Mouse (Mus musculus) thymus, postnatal 4 days (tissue): ENCODE data around the gene Map3k12.
A peak's percentile ranks its signal among the peaks of the same experiment; 100 is the strongest.

Experiments
- DNase-seq: peaks from one replicate; pipeline ENCODE4 v3.0.0; 2021

Gene Map3k12

DNA sequence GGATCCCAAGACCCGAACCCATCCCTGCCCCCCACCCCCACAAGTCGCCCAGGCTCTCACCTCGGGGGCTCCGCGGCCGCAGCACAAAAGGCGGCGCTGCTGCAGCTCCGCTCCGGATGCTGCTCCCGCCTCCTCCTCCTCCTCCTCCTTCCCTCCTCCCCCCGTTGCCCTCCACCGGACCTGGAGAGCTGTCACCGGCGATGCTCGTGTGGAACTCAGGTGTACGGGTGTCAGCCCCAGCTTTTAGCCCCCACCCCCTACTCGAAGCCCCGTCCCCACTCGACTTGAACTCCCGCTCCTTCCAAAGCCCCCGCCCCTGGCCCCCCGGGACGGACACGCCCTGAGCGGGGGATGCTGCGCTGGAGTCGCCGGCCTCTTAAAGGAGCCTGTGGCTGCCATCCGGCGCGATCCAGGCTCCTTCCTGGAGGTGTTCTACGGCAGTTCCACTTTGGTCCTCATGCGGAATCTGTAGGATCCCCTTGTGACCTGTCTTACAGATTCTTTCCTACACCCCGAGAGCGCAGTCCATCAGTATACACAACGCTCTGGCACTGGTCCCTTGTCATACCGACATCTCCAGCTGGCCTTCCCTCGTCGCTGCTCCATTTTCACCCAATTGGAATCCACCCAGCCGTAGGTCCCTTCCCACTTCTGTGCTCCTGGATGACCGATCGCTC, at the start of gene Map3k12:
Map3k12 (minus strand) TSS at position 337 of the 677 bp plus-strand sequence.
- DNase-seq: peak; percentile 77

GRCm38 (mm10) chr15:102563681-102564080, 46.8 kb upstream of the Map3k12 start:
- no peak for DNase-seq

GRCm38 (mm10) chr15:102563061-102563460, 46.2 kb upstream of the Map3k12 start:
- no peak for DNase-seq

DNA sequence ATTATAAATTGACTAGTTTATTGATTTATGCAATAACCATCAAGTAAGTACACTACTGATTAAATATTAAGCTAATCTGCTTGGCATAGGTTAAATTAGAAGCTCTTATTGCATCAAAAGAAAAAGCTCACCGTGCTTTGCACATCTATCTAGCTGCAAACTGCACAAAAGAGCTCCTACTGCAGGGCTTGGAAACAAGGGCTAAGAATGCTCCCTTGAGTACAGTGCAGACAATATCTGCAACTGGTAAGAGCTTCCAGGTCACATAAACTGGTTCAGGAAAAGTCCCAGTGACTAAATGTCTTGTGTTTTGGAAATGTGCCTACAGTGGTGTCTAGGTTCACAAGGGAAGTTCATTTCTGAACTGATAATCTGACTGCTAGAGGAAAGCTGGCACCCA, 45.6 kb upstream of the Map3k12 start:
- DNase-seq: no peak

- DNase-seq: no peak
These were observed 40.7 kb upstream of the Map3k12 start for GRCm38 (mm10) chr15:102557580-102557979.

GRCm38 (mm10) chr15:102555581-102555980, 38.7 kb upstream of the Map3k12 start:
- no peak for DNase-seq

GRCm38 (mm10) chr15:102552599-102552998, 35.7 kb upstream of the Map3k12 start:
- no peak for DNase-seq

- no peak for DNase-seq
These were observed 30.6 kb upstream of the Map3k12 start for GRCm38 (mm10) chr15:102547478-102547877.

GRCm38 (mm10) chr15:102546677-102547427, 30.0 kb upstream of the Map3k12 start:
- DNase-seq: no peak

DNA sequence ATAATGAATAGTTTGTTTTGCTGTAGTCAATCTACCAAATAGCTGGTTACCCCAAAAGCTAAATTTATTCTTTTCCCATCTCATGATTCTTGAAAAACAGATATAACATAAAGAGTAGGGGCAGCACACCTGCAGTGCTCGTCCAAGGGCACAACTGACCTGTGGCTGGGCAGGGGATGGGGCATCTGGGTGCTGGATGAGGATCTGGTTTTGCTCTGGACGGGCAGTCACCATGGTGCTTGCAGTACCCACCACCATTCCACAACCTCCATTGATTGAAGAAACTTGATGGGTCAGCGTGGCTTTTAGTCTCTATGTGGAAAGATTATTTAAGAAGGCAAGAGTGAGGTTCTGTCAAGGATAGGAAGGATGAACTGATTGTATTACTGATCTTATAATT, 29.4 kb upstream of the Map3k12 start:
- no peak for DNase-seq

DNA sequence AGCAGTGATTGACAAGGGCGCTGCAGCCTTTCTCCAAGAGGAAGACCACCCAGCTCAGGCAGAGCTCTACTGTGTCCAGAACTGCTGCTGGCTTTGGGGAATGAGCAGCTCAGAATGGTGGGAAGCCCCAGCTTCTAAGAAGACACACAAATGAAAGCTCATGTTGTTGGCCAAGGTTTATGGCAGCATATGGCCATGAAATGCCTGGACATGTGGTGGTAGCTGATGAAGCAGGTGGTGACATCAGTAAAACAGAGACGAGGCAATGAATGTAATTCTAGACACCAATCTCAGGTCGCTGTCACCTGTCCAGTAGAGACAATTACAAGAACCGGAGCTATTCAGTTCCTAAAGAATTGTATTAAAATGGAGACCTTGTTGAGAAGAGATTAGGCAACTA, 27.9 kb upstream of the Map3k12 start:
- DNase-seq: no peak

- no peak for DNase-seq
These were observed 17.1 kb upstream of the Map3k12 start for GRCm38 (mm10) chr15:102533926-102534325.

GRCm38 (mm10) chr15:102532106-102532900, 15.4 kb upstream of the Map3k12 start:
- no peak for DNase-seq

DNA sequence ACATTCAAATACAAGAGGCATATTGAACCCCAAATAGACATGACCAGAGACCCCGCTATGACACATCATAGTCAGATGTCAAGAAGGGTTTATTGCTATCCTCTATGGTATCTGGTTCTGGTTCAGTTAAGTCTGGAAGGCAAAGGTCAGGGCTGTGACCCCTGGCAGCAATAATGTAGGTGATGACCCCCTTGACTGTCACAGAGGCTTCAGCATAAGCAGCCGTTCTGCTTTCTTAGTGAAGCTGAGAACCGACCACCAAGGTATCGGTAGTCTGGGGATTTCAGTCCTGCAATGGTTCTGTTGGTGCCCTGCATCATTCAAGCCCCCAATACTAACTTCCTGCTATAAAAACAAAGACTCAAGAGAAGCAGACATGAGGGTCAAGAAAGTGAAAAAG, 14.7 kb upstream of the Map3k12 start:
- no peak for DNase-seq

- no peak for DNase-seq
These were observed 13.7 kb upstream of the Map3k12 start for GRCm38 (mm10) chr15:102530566-102530965.

DNA sequence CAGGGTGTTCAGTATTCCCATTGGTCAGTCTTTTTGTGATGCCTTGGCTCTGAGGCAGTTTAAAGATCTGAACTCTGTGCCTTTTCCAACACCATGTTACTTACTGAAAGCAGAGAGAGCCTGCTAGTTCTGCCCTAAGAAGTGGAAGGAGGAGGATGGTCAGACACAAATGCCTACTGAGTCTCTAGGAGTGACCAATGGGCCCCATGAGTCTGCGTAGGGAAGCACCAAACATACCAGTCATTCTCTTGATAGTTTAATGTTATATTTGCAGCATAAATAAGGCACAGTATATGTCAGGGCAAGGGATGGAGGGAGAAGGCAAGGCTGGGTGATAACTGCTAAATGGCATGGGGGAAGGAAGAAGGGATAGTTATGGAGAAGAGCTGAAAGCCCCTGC, 11.5 kb upstream of the Map3k12 start:
- DNase-seq: no peak

- peak; percentile 62 for DNase-seq
These were observed 11.1 kb upstream of the Map3k12 start for GRCm38 (mm10) chr15:102527936-102528335.

DNA sequence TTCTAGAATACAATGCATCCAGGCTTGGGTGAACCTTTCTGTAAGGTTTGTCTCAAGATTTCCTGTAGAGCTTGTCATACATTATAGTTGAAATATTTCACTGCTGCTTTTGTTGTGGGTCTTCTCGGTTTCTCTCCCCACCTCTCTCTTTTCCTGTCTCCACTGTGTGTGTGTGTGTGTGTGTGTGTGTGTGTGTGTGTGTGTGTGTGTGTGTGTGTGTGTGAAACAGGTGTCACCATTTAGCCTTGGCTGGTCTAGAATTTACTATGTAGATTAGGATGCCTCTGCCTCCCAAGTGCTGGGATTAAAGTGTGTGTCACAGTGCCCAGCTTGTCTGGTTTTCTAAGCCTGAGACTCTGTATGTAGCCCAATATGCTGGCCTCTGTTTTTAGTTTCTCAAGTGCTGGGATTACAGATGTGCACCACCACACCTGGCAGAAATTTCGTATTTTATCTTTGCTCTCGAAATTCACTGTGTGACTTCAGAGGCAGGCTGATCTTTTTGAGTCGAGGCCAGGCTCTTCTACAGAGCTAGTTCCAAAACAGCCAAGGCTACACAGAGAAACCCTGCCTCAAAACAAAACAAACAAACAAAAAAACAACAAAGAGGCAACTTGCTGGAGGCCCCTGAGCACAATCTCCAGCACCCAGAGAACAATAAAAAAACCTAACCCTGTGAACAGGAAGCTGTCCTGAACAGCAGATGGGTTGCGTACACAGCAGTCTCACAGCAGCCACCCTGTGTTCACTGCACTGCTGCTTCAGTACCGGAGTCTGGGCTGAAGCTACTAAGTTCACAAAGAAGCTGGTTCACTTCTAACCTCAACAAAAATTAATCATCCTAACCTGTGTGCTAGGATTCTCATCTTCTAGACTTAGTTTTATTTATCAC, 9.5 kb upstream of the Map3k12 start:
- peak; percentile 41 for DNase-seq

- DNase-seq: peak; percentile 85
These were observed 8.1 kb upstream of the Map3k12 start, which contains the start of gene Npff for GRCm38 (mm10) chr15:102524892-102525485. Gene Npff (minus strand): TSS chr15:102524942.

DNA sequence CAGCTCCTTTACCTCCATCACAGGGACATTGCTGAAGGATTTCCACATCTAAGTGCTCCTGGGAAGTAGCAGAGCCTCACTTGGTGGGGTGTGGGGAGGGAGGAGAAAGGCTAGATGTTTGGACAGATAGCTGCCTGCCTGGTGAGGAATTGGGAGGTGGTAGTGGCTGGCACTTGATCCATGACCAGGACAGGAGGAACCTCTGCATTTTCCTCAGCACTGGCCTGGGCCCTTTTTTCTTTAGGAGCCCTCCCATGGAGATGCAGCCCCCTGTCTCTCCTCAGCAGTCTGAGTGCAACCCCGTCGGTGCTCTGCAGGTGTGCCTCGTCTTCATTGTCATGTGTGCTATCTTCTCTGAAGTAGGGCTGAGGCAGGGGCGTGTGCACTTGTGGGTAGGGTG, 4.6 kb upstream of the Map3k12 start:
- no peak for DNase-seq

GRCm38 (mm10) chr15:102520416-102520815, 3.6 kb upstream of the Map3k12 start:
- no peak for DNase-seq
